Mouse (Mus musculus) myocyte (in vitro differentiated cells): ENCODE results near the gene Olfr806.

ENCODE experiments used
- E2F4 ChIP-seq: IDR thresholded peaks from one replicate; pipeline ENCODE4 v1.6.1; 2011; ENCODE audit warnings: mild to moderate bottlenecking, control low read depth, moderate library complexity; ENCODE audit not compliant: insufficient read depth
- MAX ChIP-seq: IDR thresholded peaks from one replicate; pipeline ENCODE4 v1.6.1; 2011; ENCODE audit warnings: low read depth, mild to moderate bottlenecking, control low read depth
- MYOG ChIP-seq, 3 experiments: IDR thresholded peaks; one replicate each; pipeline ENCODE4 v1.6.1; 2011; ENCODE audit warnings: control low read depth in 2 of 3, low read depth in 2 of 3, mild to moderate bottlenecking in 2 of 3; ENCODE audit not compliant: insufficient read length in 2 of 3, control insufficient read depth in 1 of 3, insufficient read depth in 1 of 3
- POLR2A ChIP-seq: IDR thresholded peaks from one replicate; pipeline ENCODE4 v1.6.1; 2011; ENCODE audit warnings: low read depth, mild to moderate bottlenecking, control low read depth, moderate library complexity; ENCODE audit not compliant: insufficient read length
- POLR2AphosphoS2 ChIP-seq: IDR thresholded peaks from one replicate; pipeline ENCODE4 v1.6.1; 2011; ENCODE audit warnings: low read depth, control low read depth; ENCODE audit not compliant: insufficient read length
- REST ChIP-seq: IDR thresholded peaks from one replicate; pipeline ENCODE4 v1.6.1; 2011; ENCODE audit warnings: mild to moderate bottlenecking, control low read depth, moderate library complexity; ENCODE audit not compliant: insufficient read depth, insufficient read length
- TCF12 ChIP-seq: IDR thresholded peaks from one replicate; pipeline ENCODE4 v1.6.1; 2011; ENCODE audit warnings: mild to moderate bottlenecking, control low read depth; ENCODE audit not compliant: poor library complexity, insufficient read depth, severe bottlenecking
- TCF3 ChIP-seq: IDR thresholded peaks from one replicate; pipeline ENCODE4 v1.6.1; 2011; ENCODE audit warnings: low read depth, control low read depth; ENCODE audit not compliant: insufficient read length

GRCm38 (mm10) chr10:129757693-129758092 is 16.0 kb upstream of the Olfr806 start, which contains the start of gene Olfr807:
- no peak for TF ChIP-seq POLR2A
- TF ChIP-seq TCF12 = no peak
- no peak for TF ChIP-seq E2F4
- TF ChIP-seq REST = no peak
- no peak for TF ChIP-seq POLR2AphosphoS2
- TF ChIP-seq MYOG (IDR thresholded peaks at IDR 0.05; ENCODE audit: control insufficient read depth in 1 of 3, insufficient read depth in 1 of 3, insufficient read length in 2 of 3, low read depth in 2 of 3) = no peak
- no peak for TF ChIP-seq MAX
- TF ChIP-seq TCF3 = no peak
